Mouse (Mus musculus) lung, embryonic 14.5 days (tissue): ENCODE data around the gene Ptprm. TPM values are rescaled to one million over a fixed set of nuclear protein-coding genes. Genes with fewer than 3 reads are reported as not detected.
A peak's percentile ranks its signal among the peaks of the same experiment; 100 is the strongest.

Experiments
- ATAC-seq: fragments of 200-750 bp; cut with Nextera tagmentation; 2 replicates; pipeline ENCODE4 v1.8.0; 2017; ENCODE audit warnings: mild to moderate bottlenecking, moderate TSS enrichment, moderate library complexity; ENCODE audit not compliant: insufficient read depth
- DNase-seq: peaks from one replicate; pipeline ENCODE4 v3.0.0-alpha.2; 2015
- H3K27ac ChIP-seq: fragments of 300-500 bp; sonication (generic); 2 replicates; pipeline ENCODE4 v1.5.1; 2014; ENCODE audit warnings: low read depth, mild to moderate bottlenecking, moderate library complexity
- H3K27me3 ChIP-seq: fragments of 300-500 bp; sonication (generic); 2 replicates; pipeline ENCODE4 v1.6.1; 2014; ENCODE audit warnings: low read length, control low read depth; ENCODE audit not compliant: insufficient read depth
- H3K36me3 ChIP-seq: fragments of 300-500 bp; sonication (generic); 2 replicates; pipeline ENCODE4 v1.6.1; 2014; ENCODE audit warnings: control low read depth; ENCODE audit not compliant: insufficient read depth
- H3K4me1 ChIP-seq: fragments of 300-500 bp; sonication (generic); 2 replicates; pipeline ENCODE4 v1.6.1; 2014; ENCODE audit warnings: antibody characterized with exemption, control low read depth; ENCODE audit not compliant: insufficient read depth
- H3K4me2 ChIP-seq: fragments of 300-500 bp; sonication (generic); 2 replicates; pipeline ENCODE4 v1.6.1; 2014; ENCODE audit warnings: mild to moderate bottlenecking
- H3K4me3 ChIP-seq: fragments of 300-500 bp; sonication (generic); 2 replicates; pipeline ENCODE4 v1.5.1; 2014; ENCODE audit warnings: low read depth, low read length
- H3K9ac ChIP-seq: fragments of 300-500 bp; sonication (generic); 2 replicates; pipeline ENCODE4 v1.6.1; 2014
- H3K9me3 ChIP-seq: fragments of 300-500 bp; sonication (generic); 2 replicates; pipeline ENCODE4 v1.6.1; 2016; ENCODE audit warnings: low read depth, low read length, control low read depth
- CTCF ChIP-seq: IDR thresholded peaks from 2 replicates; pipeline ENCODE4 v1.5.1; 2016; ENCODE audit warnings: antibody characterized with exemption, low read depth
- WGBS: fragments of 180-500 bp; shearing (Covaris S2); extraction: QIAGEN DNeasy Blood & Tissue Kit; methylation state at CpG from one replicate; pipeline ENCODE4 v1.1.7; 2014; 5-methylcytosine and 5-hydroxymethylcytosine counted together
- polyA plus RNA-seq: library from polyadenylated mRNA; unstranded; fragments of >200 nt; fragmentation: Nextera tagmentation; extraction: Ambion mirVana; gene quantifications from 2 replicates; pipeline ENCODE4 v1.2.1, GENCODE M21; 2014

Gene Ptprm
- polyA plus RNA-seq, 1 experiment from 2014 or later: 45.4 TPM

- H3K9me3 ChIP-seq: no peaks in the 10 kb centered on the region
- TF ChIP-seq CTCF: no peak
- no peaks in the 10 kb centered on the region for H3K27me3 ChIP-seq
- ATAC-seq (peak; percentile 40; the same call in 1 of the 2 replicates), DNase-seq (no peak)
- H3K4me3 ChIP-seq: no peak overlapping the region
- no peaks in the 10 kb centered on the region for H3K36me3 ChIP-seq
- 65% methylated on average over 5 of the region's 5 CpGs for WGBS
- H3K4me1 ChIP-seq: peaks cover 4% of the 10 kb centered on the region; the same call in 1 of the 2 replicates
- no peak overlapping the region for H3K9ac ChIP-seq
- H3K4me2 ChIP-seq: no peak overlapping the region
- no peak overlapping the region for H3K27ac ChIP-seq
These were observed 270.2 kb downstream of the Ptprm start for GRCm38 (mm10) chr17:67084093-67084492.

- H3K36me3 ChIP-seq: no peaks in the 10 kb centered on the region
These were observed 274.7 kb downstream of the Ptprm start for GRCm38 (mm10) chr17:67079570-67079969.

GRCm38 (mm10) chr17:67073580-67073979, 280.7 kb downstream of the Ptprm start:
- H3K4me3 ChIP-seq: no peak overlapping the region
- no peak overlapping the region for H3K9ac ChIP-seq
- no peaks in the 10 kb centered on the region for H3K4me1 ChIP-seq
- no peak overlapping the region for H3K27ac ChIP-seq
- WGBS: 55% methylated on average over 4 of the region's 4 CpGs
- no peak overlapping the region for H3K4me2 ChIP-seq
- TF ChIP-seq CTCF: no peak
- DNase-seq: no peak
- no peak for ATAC-seq
- H3K36me3 ChIP-seq: no peaks in the 10 kb centered on the region
- H3K9me3 ChIP-seq: no peaks in the 10 kb centered on the region
- H3K27me3 ChIP-seq: no peaks in the 10 kb centered on the region

More at GRCm38 (mm10) chr17:67079570-67079969, 274.7 kb downstream of the Ptprm start:
- 69% methylated on average over 1 of the region's 1 CpGs for WGBS
- Histone ChIP-seq H3K27ac (no peak overlapping the region), H3K4me1 (no peaks in the 10 kb centered on the region), H3K4me2 (no peak overlapping the region), H3K4me3 (no peak overlapping the region), H3K9ac (no peak overlapping the region), H3K27me3 (no peaks in the 10 kb centered on the region), H3K9me3 (no peaks in the 10 kb centered on the region)
- no peak for DNase-seq
- no peak for TF ChIP-seq CTCF
- no peak for ATAC-seq

- WGBS: 66% methylated on average over 6 of the region's 6 CpGs
- Histone ChIP-seq H3K4me2 (no peak overlapping the region), H3K27ac (no peak overlapping the region), H3K9ac (no peak overlapping the region), H3K9me3 (no peaks in the 10 kb centered on the region), H3K27me3 (no peaks in the 10 kb centered on the region), H3K4me3 (no peak overlapping the region), H3K36me3 (no peaks in the 10 kb centered on the region), H3K4me1 (no peaks in the 10 kb centered on the region)
- peak; percentile 55 for DNase-seq
- ATAC-seq: no peak; the same call in 1 of the 2 replicates
- no peak for TF ChIP-seq CTCF
These were observed 281.1 kb downstream of the Ptprm start for GRCm38 (mm10) chr17:67073139-67073538.

- no peaks in the 10 kb centered on the region for H3K9me3 ChIP-seq
- no peaks in the 10 kb centered on the region for H3K27me3 ChIP-seq
- H3K36me3 ChIP-seq: no peaks in the 10 kb centered on the region
- H3K9ac ChIP-seq: no peak overlapping the region
- 78% methylated on average over 7 of the region's 7 CpGs for WGBS
- DNase-seq (no peak), ATAC-seq (no peak)
- H3K4me1 ChIP-seq: no peaks in the 10 kb centered on the region
- no peak for TF ChIP-seq CTCF
- no peak overlapping the region for H3K27ac ChIP-seq
- no peak overlapping the region for H3K4me2 ChIP-seq
- no peak overlapping the region for H3K4me3 ChIP-seq
These were observed 282.8 kb downstream of the Ptprm start for GRCm38 (mm10) chr17:67071231-67072009.

- Histone ChIP-seq H3K9ac (no peak overlapping the region), H3K36me3 (no peaks in the 10 kb centered on the region), H3K9me3 (no peaks in the 10 kb centered on the region), H3K4me1 (no peaks in the 10 kb centered on the region), H3K27me3 (no peaks in the 10 kb centered on the region), H3K4me2 (no peak overlapping the region), H3K27ac (no peak overlapping the region), H3K4me3 (no peak overlapping the region)
- peak; percentile 76 for ATAC-seq
- TF ChIP-seq CTCF: no peak
- WGBS: 39% methylated on average over 5 of the region's 5 CpGs
- DNase-seq: peak; percentile 66
These were observed 290.6 kb downstream of the Ptprm start for GRCm38 (mm10) chr17:67063611-67064010.

- no peak overlapping the region for H3K4me2 ChIP-seq
- no peaks in the 10 kb centered on the region for H3K36me3 ChIP-seq
- no peak for TF ChIP-seq CTCF
- H3K9ac ChIP-seq: no peak overlapping the region
- H3K4me3 ChIP-seq: no peak overlapping the region
- H3K9me3 ChIP-seq: no peaks in the 10 kb centered on the region
- ATAC-seq (no peak), DNase-seq (no peak)
- H3K4me1 ChIP-seq: no peaks in the 10 kb centered on the region
- WGBS: 92% methylated on average over 6 of the region's 6 CpGs
- H3K27me3 ChIP-seq: no peaks in the 10 kb centered on the region
- no peak overlapping the region for H3K27ac ChIP-seq
These were observed 298.6 kb downstream of the Ptprm start for GRCm38 (mm10) chr17:67055681-67056080.
